8 mouse cellular contexts compared by ENCODE assay signal in genomic region chr11:98809457-98810290, GRCm38 (mm10). TPM values are rescaled to one million over a fixed set of nuclear protein-coding genes. Genes with fewer than 3 reads are reported as not detected.
DNase-seq lines count a peak whose midpoint lies in the region; ATAC-seq lines count a peak whose summit lies in the region.

No protein-coding gene starts in this region.

- H3K27me3 ChIP-seq in hindbrain, embryonic 13.5 days = no peaks in the 10 kb centered on the region

- peak; percentile 99 for DNase-seq in NIH3T3 (ENCODE audit: low read depth)
- DNase-seq in cerebellum, postnatal 10 days = peak; percentile 99 to 100
- peak; percentile 99 for DNase-seq in frontal cortex, postnatal 10 days (ENCODE audit: low spot score in 2 of 2)
- DNase-seq in layer of hippocampus, postnatal 25 days (ENCODE audit: extremely low spot score in 1 of 2, low spot score in 1 of 2) = peak; percentile 94 to 97
- peak; percentile 99 for DNase-seq in lung, postnatal 25 days (ENCODE audit: low spot score)
- peak; percentile 99 for DNase-seq in retina, embryonic 14.5 days (ENCODE audit: low spot score)
- DNase-seq in thymus, postnatal 4 days = peak; percentile 98

- H3K36me3 ChIP-seq in hindbrain, embryonic 13.5 days = peaks cover 66% of the 10 kb centered on the region

- H3K9me3 ChIP-seq in hindbrain, embryonic 13.5 days = no peaks in the 10 kb centered on the region

- H3K4me2 ChIP-seq in hindbrain, embryonic 13.5 days = peak overlapping the region; percentile 78

- peak overlapping the region; percentile 96 for H3K9ac ChIP-seq in hindbrain, embryonic 13.5 days

- peak overlapping the region; percentile 93 for H3K4me3 ChIP-seq in hindbrain, embryonic 13.5 days

- peak; percentile 98 for ATAC-seq in hindbrain, embryonic 13.5 days (ENCODE audit: low FRiP score)

- WGBS in hindbrain, embryonic 13.5 days = under 1% methylated on average over 80 of the region's 84 CpGs

- peaks cover 34% of the 10 kb centered on the region for H3K4me1 ChIP-seq in hindbrain, embryonic 13.5 days (replicated peaks)

- peak overlapping the region; percentile 100 for H3K27ac ChIP-seq in hindbrain, embryonic 13.5 days

RNA-seq across cellular contexts. Expression of gene Casc3, which starts 5.0 kb away (rescaled TPM):
- 48.7 and 50.2 TPM in 2 replicates for polyA plus RNA-seq in hindbrain, embryonic 13.5 days (2015; fragmentation: Nextera tagmentation; extraction: Ambion mirVana)
- total RNA-seq in layer of hippocampus, postnatal 25 days (2021) = 10 to 100 TPM; 53.3 to 60.6 TPM

RNA-seq across cellular contexts. Expression of gene Msl1, which starts 14.4 kb away (rescaled TPM):
- 31.5 and 33.0 TPM in 2 replicates for polyA plus RNA-seq in hindbrain, embryonic 13.5 days (2015; fragmentation: Nextera tagmentation; extraction: Ambion mirVana)
- 100 to 1,000 TPM; 170 to 176 TPM for total RNA-seq in layer of hippocampus, postnatal 25 days (2021)

RNA-seq across cellular contexts. Expression of gene Rapgefl1, which starts 26.9 kb away (rescaled TPM):
- polyA plus RNA-seq in hindbrain, embryonic 13.5 days (2015; fragmentation: Nextera tagmentation; extraction: Ambion mirVana) = 6.2 and 7.0 TPM in 2 replicates
- total RNA-seq in layer of hippocampus, postnatal 25 days (2021) = 100 to 1,000 TPM; 185 to 222 TPM

RNA-seq across cellular contexts. Expression of gene Nr1d1, which starts 34.5 kb away (rescaled TPM):
- 1.9 and 2.4 TPM in 2 replicates for polyA plus RNA-seq in hindbrain, embryonic 13.5 days (2015; fragmentation: Nextera tagmentation; extraction: Ambion mirVana)
- total RNA-seq in layer of hippocampus, postnatal 25 days (2021) = 10 to 100 TPM; 78.1 to 92.2 TPM

RNA-seq across cellular contexts. Expression of gene Wipf2, which starts 53.8 kb away (rescaled TPM):
- polyA plus RNA-seq in hindbrain, embryonic 13.5 days (2015; fragmentation: Nextera tagmentation; extraction: Ambion mirVana) = 5.0 TPM in 2 replicates
- total RNA-seq in layer of hippocampus, postnatal 25 days (2021) = 10 to 100 TPM; 57.2 to 61.4 TPM

Comparison
In these comparisons a context has a peak if more than half of its experiments do, and no peak if none do; other contexts are left out.
1. Peak in every context shown above with its lines: DNase-seq, ATAC-seq, H3K4me3 ChIP-seq and H3K27ac ChIP-seq.